Mouse (Mus musculus): Measurements from ENCODE around the gene Tigit.

DNA sequence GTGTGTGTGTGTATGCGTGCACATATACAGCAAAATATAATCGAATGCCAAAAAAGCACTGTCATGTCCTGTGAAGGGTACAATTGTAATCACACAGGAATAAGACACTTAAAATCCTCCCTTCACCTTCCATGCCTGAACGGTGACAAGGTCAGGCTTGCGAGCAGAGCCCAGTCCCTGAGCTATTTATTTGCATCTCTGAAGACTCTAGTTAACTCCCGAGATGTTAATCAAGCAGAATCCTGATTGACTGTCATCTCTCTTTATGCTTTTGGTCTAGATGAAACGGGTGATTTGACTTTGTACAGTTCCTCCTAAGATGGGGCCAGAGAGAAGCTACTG is 46.2 kb upstream of the Tigit start:
- TF ChIP-seq CTCF (IDR thresholded peaks at IDR 0.05; ENCODE audit: low read depth) (no peak), EP300 (optimal IDR thresholded peaks at IDR 0.05) (no peak)
